Mouse (Mus musculus): ENCODE data around the gene Nfkb1. TPM values are rescaled to one million over a fixed set of nuclear protein-coding genes. Genes with fewer than 3 reads are reported as not detected.

The Nfkb1 gene
- polyA plus RNA-seq, 1 experiment, result 38.3 TPM

DNA sequence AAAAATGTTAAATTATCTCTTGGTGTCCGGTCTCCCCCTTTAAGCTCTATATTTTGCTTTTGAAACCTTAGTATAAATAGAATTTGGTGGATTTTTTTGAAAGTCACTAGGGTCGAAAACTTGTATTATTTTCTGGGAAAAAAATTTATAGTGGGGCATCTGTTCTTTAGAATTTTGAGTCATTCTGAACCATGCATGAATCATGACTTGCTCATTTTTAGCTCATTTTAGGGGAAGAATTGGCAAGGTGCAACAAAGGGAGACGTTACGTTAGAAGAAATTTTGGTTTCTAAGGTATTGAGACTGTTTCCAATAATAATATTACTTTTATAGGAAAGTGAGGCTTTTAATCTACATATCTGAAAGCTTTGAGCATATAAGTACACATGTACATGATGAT, 20.3 kb upstream of the Nfkb1 start:
- no peak overlapping the region for H3K27ac ChIP-seq (ENCODE audit: insufficient read depth, low read length)
- H3K36me3 ChIP-seq (ENCODE audit: control insufficient read depth, insufficient read depth, low read length, poor library complexity, severe bottlenecking), result no peaks in the 10 kb centered on the region
- TF ChIP-seq CTCF (IDR thresholded peaks at IDR 0.05; ENCODE audit: low read depth, low read length), result no peak
- TF ChIP-seq EP300 (IDR thresholded peaks at IDR 0.05; ENCODE audit: insufficient read depth, low read depth, low read length), result no peak
- no peak for TF ChIP-seq POLR2A (IDR thresholded peaks at IDR 0.05; ENCODE audit: insufficient read depth, low read length)
- H3K9me3 ChIP-seq (replicated peaks; ENCODE audit: control insufficient read depth, insufficient read depth, low read length, poor library complexity, severe bottlenecking), result no peaks in the 10 kb centered on the region
- H3K27me3 ChIP-seq (ENCODE audit: control insufficient read depth, insufficient read depth, low read length, poor library complexity, severe bottlenecking), result no peaks in the 10 kb centered on the region; the same call in 1 of the 2 replicates
- no peak overlapping the region for H3K4me3 ChIP-seq (ENCODE audit: low read depth, low read length)
- H3K9ac ChIP-seq (ENCODE audit: low read depth, poor library complexity, severe bottlenecking), result no peak overlapping the region
- no peaks in the 10 kb centered on the region for H3K4me1 ChIP-seq (ENCODE audit: control insufficient read depth, insufficient read depth, low read length)

DNA sequence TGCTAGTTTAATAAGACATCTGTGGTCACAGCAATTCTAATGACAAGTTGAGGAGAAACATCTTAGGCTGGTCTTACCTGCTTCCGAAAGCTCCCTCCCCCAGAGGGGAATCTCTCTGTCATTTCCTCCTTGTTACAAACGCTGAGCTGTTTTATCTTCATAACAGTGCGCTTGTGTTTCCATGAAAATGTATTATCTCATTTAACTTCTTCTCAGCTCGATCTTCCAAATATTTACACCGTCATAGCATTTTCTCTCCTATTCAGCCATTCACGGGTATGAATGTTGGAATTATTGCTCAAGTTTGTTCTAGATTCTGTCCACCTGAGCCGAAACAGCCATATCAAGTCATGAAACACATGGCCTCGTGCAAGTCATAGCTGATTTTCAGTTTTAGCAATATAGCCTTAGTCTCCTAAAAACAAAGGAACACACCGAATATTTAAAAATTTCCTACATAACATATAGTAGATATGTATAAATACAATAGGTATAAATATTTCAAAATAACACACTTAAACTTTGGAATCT, 19.8 kb upstream of the Nfkb1 start:
- H3K36me3 ChIP-seq (ENCODE audit: control insufficient read depth, insufficient read depth, low read length, poor library complexity, severe bottlenecking), result no peaks in the 10 kb centered on the region
- H3K9ac ChIP-seq (ENCODE audit: low read depth, poor library complexity, severe bottlenecking), result no peak overlapping the region
- H3K4me1 ChIP-seq (ENCODE audit: control insufficient read depth, insufficient read depth, low read length), result no peaks in the 10 kb centered on the region
- no peaks in the 10 kb centered on the region for H3K9me3 ChIP-seq (replicated peaks; ENCODE audit: control insufficient read depth, insufficient read depth, low read length, poor library complexity, severe bottlenecking)
- TF ChIP-seq POLR2A (IDR thresholded peaks at IDR 0.05; ENCODE audit: insufficient read depth, low read length) (no peak), EP300 (IDR thresholded peaks at IDR 0.05; ENCODE audit: insufficient read depth, low read depth, low read length) (no peak), CTCF (IDR thresholded peaks at IDR 0.05; ENCODE audit: low read depth, low read length) (no peak)
- no peak overlapping the region for H3K4me3 ChIP-seq (ENCODE audit: low read depth, low read length)
- H3K27me3 ChIP-seq (ENCODE audit: control insufficient read depth, insufficient read depth, low read length, poor library complexity, severe bottlenecking), result no peaks in the 10 kb centered on the region; the same call in 1 of the 2 replicates
- H3K27ac ChIP-seq (ENCODE audit: insufficient read depth, low read length), result no peak overlapping the region

DNA sequence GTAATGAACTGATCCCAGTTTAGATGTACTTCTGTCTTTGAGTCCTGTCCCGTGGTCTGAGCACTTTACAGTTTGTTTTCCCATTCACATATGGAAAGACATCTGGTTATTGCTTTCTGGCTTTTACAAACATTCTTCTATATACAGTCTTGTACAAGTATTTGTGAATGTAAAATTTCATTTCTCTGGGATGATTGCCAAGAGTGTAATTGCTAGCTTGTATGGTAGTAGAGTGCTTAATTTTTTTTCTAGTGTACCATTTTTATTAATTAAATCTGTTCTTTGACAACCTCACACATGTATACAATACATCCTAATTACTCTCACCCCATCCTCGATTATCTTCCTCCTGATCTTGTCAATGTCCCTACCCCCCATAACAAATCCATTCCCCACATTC, 12.0 kb upstream of the Nfkb1 start:
- no peaks in the 10 kb centered on the region for H3K36me3 ChIP-seq (ENCODE audit: control insufficient read depth, insufficient read depth, low read length, poor library complexity, severe bottlenecking)
- no peaks in the 10 kb centered on the region for H3K4me1 ChIP-seq (ENCODE audit: control insufficient read depth, insufficient read depth, low read length)
- H3K9ac ChIP-seq (ENCODE audit: low read depth, poor library complexity, severe bottlenecking), result no peak overlapping the region
- H3K9me3 ChIP-seq (replicated peaks; ENCODE audit: control insufficient read depth, insufficient read depth, low read length, poor library complexity, severe bottlenecking), result no peaks in the 10 kb centered on the region
- no peaks in the 10 kb centered on the region for H3K27me3 ChIP-seq (ENCODE audit: control insufficient read depth, insufficient read depth, low read length, poor library complexity, severe bottlenecking)
- H3K27ac ChIP-seq (ENCODE audit: insufficient read depth, low read length), result no peak overlapping the region
- no peak for TF ChIP-seq POLR2A (IDR thresholded peaks at IDR 0.05; ENCODE audit: insufficient read depth, low read length)
- TF ChIP-seq CTCF (IDR thresholded peaks at IDR 0.05; ENCODE audit: low read depth, low read length), result no peak
- no peak for TF ChIP-seq EP300 (IDR thresholded peaks at IDR 0.05; ENCODE audit: insufficient read depth, low read depth, low read length)
- H3K4me3 ChIP-seq (ENCODE audit: low read depth, low read length), result no peak overlapping the region

DNA sequence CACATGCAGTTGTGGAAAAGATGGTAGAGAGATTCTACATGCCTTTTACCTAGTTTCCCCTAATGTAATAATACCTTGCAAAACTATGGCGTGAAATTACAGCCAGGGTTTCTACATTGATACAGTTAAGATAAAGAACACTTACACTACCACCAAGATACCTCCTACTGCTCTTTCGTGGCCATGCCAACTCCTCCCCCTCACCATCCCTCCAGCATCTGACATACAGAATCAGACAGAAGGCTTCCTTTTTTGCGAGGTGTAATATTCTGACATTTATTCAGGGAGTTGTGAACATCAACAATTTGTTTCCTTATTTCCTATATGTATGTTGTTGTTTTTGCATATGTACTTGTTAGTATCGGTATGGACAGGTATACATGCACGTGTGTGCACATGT, 11.3 kb upstream of the Nfkb1 start:
- Histone ChIP-seq H3K9ac (ENCODE audit: low read depth, poor library complexity, severe bottlenecking) (no peak overlapping the region), H3K4me1 (ENCODE audit: control insufficient read depth, insufficient read depth, low read length) (no peaks in the 10 kb centered on the region), H3K27me3 (ENCODE audit: control insufficient read depth, insufficient read depth, low read length, poor library complexity, severe bottlenecking) (no peaks in the 10 kb centered on the region), H3K4me3 (ENCODE audit: low read depth, low read length) (no peak overlapping the region), H3K9me3 (replicated peaks; ENCODE audit: control insufficient read depth, insufficient read depth, low read length, poor library complexity, severe bottlenecking) (no peaks in the 10 kb centered on the region), H3K27ac (ENCODE audit: insufficient read depth, low read length) (no peak overlapping the region), H3K36me3 (ENCODE audit: control insufficient read depth, insufficient read depth, low read length, poor library complexity, severe bottlenecking) (no peaks in the 10 kb centered on the region)
- TF ChIP-seq CTCF (IDR thresholded peaks at IDR 0.05; ENCODE audit: low read depth, low read length) (no peak), POLR2A (IDR thresholded peaks at IDR 0.05; ENCODE audit: insufficient read depth, low read length) (no peak), EP300 (IDR thresholded peaks at IDR 0.05; ENCODE audit: insufficient read depth, low read depth, low read length) (no peak)

DNA sequence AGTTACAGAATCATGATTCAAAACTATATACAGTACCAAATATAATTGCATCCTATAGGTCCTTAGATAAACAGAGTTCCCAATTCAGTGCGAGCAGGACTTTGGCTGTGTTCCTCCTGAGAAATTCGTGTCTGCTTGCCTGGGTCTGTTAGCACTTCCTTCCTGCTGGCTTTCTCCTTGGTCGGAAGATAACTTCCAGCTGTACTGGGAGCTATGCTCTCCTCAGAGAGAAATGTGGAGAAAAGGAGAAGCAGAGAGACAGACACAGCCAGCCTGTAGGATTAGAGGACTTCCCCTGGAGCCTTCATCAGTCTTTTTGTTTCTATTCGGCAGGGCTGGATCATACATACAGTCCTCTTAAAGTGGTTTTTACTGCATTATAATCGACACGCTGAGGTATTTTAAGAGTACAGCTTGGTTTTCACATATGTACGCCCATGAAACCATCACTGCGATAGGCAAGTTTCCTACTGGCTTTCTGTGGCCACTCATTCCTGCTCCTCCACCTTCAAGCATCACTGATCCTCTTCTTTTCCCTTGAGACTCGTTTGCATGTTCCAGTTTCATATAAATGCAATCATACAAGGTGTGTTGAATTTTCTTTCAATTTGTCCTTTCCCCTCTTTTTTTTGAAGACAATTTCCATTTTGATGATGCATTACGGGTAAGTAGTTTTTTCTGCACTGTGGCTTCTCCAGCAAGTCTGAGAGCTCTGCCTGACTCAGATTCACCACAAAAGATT, 8.3 kb upstream of the Nfkb1 start:
- TF ChIP-seq EP300 (IDR thresholded peaks at IDR 0.05; ENCODE audit: insufficient read depth, low read depth, low read length) (no peak), POLR2A (IDR thresholded peaks at IDR 0.05; ENCODE audit: insufficient read depth, low read length) (no peak), CTCF (IDR thresholded peaks at IDR 0.05; ENCODE audit: low read depth, low read length) (no peak)
- Histone ChIP-seq H3K36me3 (ENCODE audit: control insufficient read depth, insufficient read depth, low read length, poor library complexity, severe bottlenecking) (no peaks in the 10 kb centered on the region), H3K9ac (ENCODE audit: low read depth, poor library complexity, severe bottlenecking) (no peak overlapping the region), H3K4me3 (ENCODE audit: low read depth, low read length) (no peak overlapping the region), H3K9me3 (replicated peaks; ENCODE audit: control insufficient read depth, insufficient read depth, low read length, poor library complexity, severe bottlenecking) (no peaks in the 10 kb centered on the region), H3K4me1 (ENCODE audit: control insufficient read depth, insufficient read depth, low read length) (no peaks in the 10 kb centered on the region), H3K27ac (ENCODE audit: insufficient read depth, low read length) (no peak overlapping the region), H3K27me3 (ENCODE audit: control insufficient read depth, insufficient read depth, low read length, poor library complexity, severe bottlenecking) (no peaks in the 10 kb centered on the region)

DNA sequence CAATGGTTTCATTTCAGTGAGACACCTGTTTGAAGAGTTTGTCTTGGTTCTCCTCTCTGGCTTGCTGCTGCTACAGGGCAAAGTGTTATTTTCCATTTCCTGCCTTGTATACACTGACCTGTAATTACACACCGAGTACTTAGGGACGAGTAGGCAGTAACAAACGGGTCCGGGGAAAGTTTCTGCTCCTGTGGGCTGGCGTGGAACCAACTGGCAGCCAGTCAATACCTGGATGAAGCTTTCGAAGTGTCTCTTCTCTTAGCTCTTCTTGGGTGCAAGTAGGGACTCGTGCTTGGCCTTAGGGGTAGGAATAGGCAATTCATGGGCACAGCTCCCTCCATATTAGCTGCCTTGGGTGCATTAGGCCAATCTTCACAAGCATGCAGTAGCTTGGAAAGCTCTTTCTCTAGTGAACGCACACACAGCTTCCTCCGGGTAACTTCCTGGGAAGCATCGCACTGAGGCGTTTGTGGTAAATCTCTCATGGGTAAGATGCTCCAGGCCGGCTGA, 7.2 kb upstream of the Nfkb1 start:
- Histone ChIP-seq H3K4me3 (ENCODE audit: low read depth, low read length) (no peak overlapping the region), H3K36me3 (ENCODE audit: control insufficient read depth, insufficient read depth, low read length, poor library complexity, severe bottlenecking) (no peaks in the 10 kb centered on the region), H3K27ac (ENCODE audit: insufficient read depth, low read length) (no peak overlapping the region), H3K9ac (ENCODE audit: low read depth, poor library complexity, severe bottlenecking) (no peak overlapping the region), H3K4me1 (ENCODE audit: control insufficient read depth, insufficient read depth, low read length) (no peaks in the 10 kb centered on the region), H3K9me3 (replicated peaks; ENCODE audit: control insufficient read depth, insufficient read depth, low read length, poor library complexity, severe bottlenecking) (no peaks in the 10 kb centered on the region), H3K27me3 (ENCODE audit: control insufficient read depth, insufficient read depth, low read length, poor library complexity, severe bottlenecking) (no peaks in the 10 kb centered on the region)
- TF ChIP-seq CTCF (IDR thresholded peaks at IDR 0.05; ENCODE audit: low read depth, low read length) (no peak), POLR2A (IDR thresholded peaks at IDR 0.05; ENCODE audit: insufficient read depth, low read length) (no peak), EP300 (IDR thresholded peaks at IDR 0.05; ENCODE audit: insufficient read depth, low read depth, low read length) (no peak)
